Mouse (Mus musculus): ENCODE data around the gene Gm28539. TPM values are rescaled to one million over a fixed set of nuclear protein-coding genes. Genes with fewer than 3 reads are reported as not detected.
"Not testable (repeated sequence)": the region's sequence is repeated elsewhere in the genome, so short reads cannot be mapped to it uniquely, and the experiment has no call there.

Gm28539 gene
- total RNA-seq, 2 experiments from 2014 or later: 1.4 to 10.7 TPM

- Histone ChIP-seq H3K4me3 (no peak overlapping the region), H3K27ac (no peak overlapping the region)
- no peak for TF ChIP-seq CTCF (conservative IDR thresholded peaks at IDR 0.05)
- no peak for DNase-seq (ENCODE audit: low spot score in 2 of 2)
Observed at GRCm38 (mm10) chr16:18943906-18944305, 107.5 kb downstream of the Gm28539 start.

GRCm38 (mm10) chr16:18948941-18949340 lies 112.6 kb downstream of the Gm28539 start:
- no peak for TF ChIP-seq CTCF (conservative IDR thresholded peaks at IDR 0.05)
- no peak overlapping the region for H3K4me3 ChIP-seq
- no peak overlapping the region for H3K27ac ChIP-seq
- no peak for DNase-seq (ENCODE audit: low spot score in 2 of 2)

GRCm38 (mm10) chr16:18950351-18950750 lies 114.0 kb downstream of the Gm28539 start:
- no peak for TF ChIP-seq CTCF (conservative IDR thresholded peaks at IDR 0.05)
- no peak for DNase-seq (ENCODE audit: low spot score in 2 of 2)
- H3K4me3 ChIP-seq: no peak overlapping the region
- H3K27ac ChIP-seq: no peak overlapping the region

GRCm38 (mm10) chr16:18952813-18953212 lies 116.4 kb downstream of the Gm28539 start:
- Histone ChIP-seq H3K4me3 (no peak overlapping the region), H3K27ac (no peak overlapping the region)
- no peak for TF ChIP-seq CTCF (conservative IDR thresholded peaks at IDR 0.05)
- DNase-seq (ENCODE audit: low spot score in 2 of 2): no peak

GRCm38 (mm10) chr16:18955070-18955469 lies 118.7 kb downstream of the Gm28539 start:
- TF ChIP-seq CTCF (conservative IDR thresholded peaks at IDR 0.05): no peak
- no peak for DNase-seq (ENCODE audit: low spot score in 2 of 2)

GRCm38 (mm10) chr16:18963486-18963885 lies 127.1 kb downstream of the Gm28539 start:
- H3K27ac ChIP-seq: no peak overlapping the region
- TF ChIP-seq CTCF (conservative IDR thresholded peaks at IDR 0.05): no peak

More at GRCm38 (mm10) chr16:18955070-18955469, 118.7 kb downstream of the Gm28539 start:
- Histone ChIP-seq H3K27ac (no peak overlapping the region), H3K4me3 (no peak overlapping the region)

GRCm38 (mm10) chr16:18969420-18970128 lies 133.2 kb downstream of the Gm28539 start:
- DNase-seq (ENCODE audit: low spot score in 2 of 2): peak in 1 of 2 experiments; percentile 16
- TF ChIP-seq CTCF (conservative IDR thresholded peaks at IDR 0.05): no peak
- Histone ChIP-seq H3K4me3 (no peak overlapping the region), H3K27ac (no peak overlapping the region)

More at GRCm38 (mm10) chr16:18963486-18963885, 127.1 kb downstream of the Gm28539 start:
- H3K4me3 ChIP-seq: no peak overlapping the region
- DNase-seq (ENCODE audit: low spot score in 2 of 2): no peak

- no peak for TF ChIP-seq CTCF (conservative IDR thresholded peaks at IDR 0.05)
- no peak overlapping the region for H3K27ac ChIP-seq
- H3K4me3 ChIP-seq: no peak overlapping the region
- no peak for DNase-seq (ENCODE audit: low spot score in 2 of 2)
Observed at GRCm38 (mm10) chr16:18970837-18971236, 134.5 kb downstream of the Gm28539 start.

- H3K27ac ChIP-seq; DNase-seq (ENCODE audit: low spot score in 2 of 2); H3K4me3 ChIP-seq: not testable (repeated sequence)
Observed at GRCm38 (mm10) chr16:18975665-18976064, 139.3 kb downstream of the Gm28539 start.

- DNase-seq (ENCODE audit: low spot score in 2 of 2): no peak
- TF ChIP-seq CTCF (conservative IDR thresholded peaks at IDR 0.05): no peak
- Histone ChIP-seq H3K4me3 (no peak overlapping the region), H3K27ac (no peak overlapping the region)
Observed at GRCm38 (mm10) chr16:18976315-18976714, 139.9 kb downstream of the Gm28539 start.

GRCm38 (mm10) chr16:18986381-18986780 lies 150.0 kb downstream of the Gm28539 start:
- no peak for TF ChIP-seq CTCF (conservative IDR thresholded peaks at IDR 0.05)
- H3K4me3 ChIP-seq: no peak overlapping the region
- no peak overlapping the region for H3K27ac ChIP-seq
- DNase-seq (ENCODE audit: low spot score in 2 of 2): no peak

GRCm38 (mm10) chr16:18986860-18987259 lies 150.5 kb downstream of the Gm28539 start:
- TF ChIP-seq CTCF (conservative IDR thresholded peaks at IDR 0.05): no peak
- no peak overlapping the region for H3K4me3 ChIP-seq
- no peak for DNase-seq (ENCODE audit: low spot score in 2 of 2)
- H3K27ac ChIP-seq: no peak overlapping the region

GRCm38 (mm10) chr16:19002610-19003389 lies 166.4 kb downstream of the Gm28539 start:
- not testable (repeated sequence) for DNase-seq (ENCODE audit: low spot score in 2 of 2); H3K4me3 ChIP-seq; H3K27ac ChIP-seq
- peak; percentile 52 for TF ChIP-seq CTCF (conservative IDR thresholded peaks at IDR 0.05)

Data from layer of hippocampus, adult 2 months (tissue).